Mouse (Mus musculus): ENCODE measurements around the gene Plscr3. TPM values are rescaled to one million over a fixed set of nuclear protein-coding genes. Genes with fewer than 3 reads are reported as not detected.

Plscr3 gene
- 132 and 134 TPM in 2 replicates for polyA plus RNA-seq (2015; fragmentation: Nextera tagmentation; extraction: Ambion mirVana)

GRCm38 (mm10) chr11:69846198-69846680, at the start of gene Plscr3:
Gene Plscr3 (plus strand): TSS chr11:69846376.
- no peaks in the 10 kb centered on the region for H3K9me3 ChIP-seq
- no peaks in the 10 kb centered on the region for H3K27me3 ChIP-seq
- ATAC-seq (ENCODE audit: insufficient number of reproducible peaks, low FRiP score, low TSS enrichment, low read depth), result peak; percentile 91
- peaks cover 39% of the 10 kb centered on the region for H3K36me3 ChIP-seq
- peak within 1 kb of the TSS; percentile 71 for H3K9ac ChIP-seq
- peak within 1 kb of the TSS; percentile 96 for H3K27ac ChIP-seq
- peak within 1 kb of the TSS; percentile 73 for H3K4me3 ChIP-seq
- peaks cover 29% of the 10 kb centered on the region for H3K4me1 ChIP-seq
- peak within 1 kb of the TSS; percentile 86 for H3K4me2 ChIP-seq
- WGBS, result under 1% methylated on average over 38 of the region's 38 CpGs

GRCm38 (mm10) chr11:69797924-69798323, 48.3 kb upstream of the Plscr3 start:
- H3K9me3 ChIP-seq, result no peaks in the 10 kb centered on the region
- no peak for ATAC-seq (ENCODE audit: insufficient number of reproducible peaks, low FRiP score, low TSS enrichment, low read depth)
- H3K27me3 ChIP-seq, result peaks cover 40% of the 10 kb centered on the region
- 0 out of 2 replicates have a peak, but pooled peaks cover 8% of the 10 kb centered on the region for H3K36me3 ChIP-seq
- no peak overlapping the region for H3K4me3 ChIP-seq
- H3K4me2 ChIP-seq, result no peak overlapping the region
- H3K9ac ChIP-seq, result no peak overlapping the region
- no peak overlapping the region for H3K27ac ChIP-seq
- H3K4me1 ChIP-seq, result peaks cover 51% of the 10 kb centered on the region
- WGBS, result 70% methylated on average over 7 of the region's 7 CpGs

GRCm38 (mm10) chr11:69799394-69800137, 46.6 kb upstream of the Plscr3 start:
- H3K4me1 ChIP-seq, result peaks cover 67% of the 10 kb centered on the region
- no peaks in the 10 kb centered on the region for H3K9me3 ChIP-seq
- peak overlapping the region; percentile 60 for H3K4me3 ChIP-seq
- WGBS, result 24% methylated on average over 12 of the region's 12 CpGs
- H3K27me3 ChIP-seq, result peaks cover 48% of the 10 kb centered on the region
- peak overlapping the region; percentile 97 for H3K4me2 ChIP-seq
- 0 out of 2 replicates have a peak, but pooled peaks cover 8% of the 10 kb centered on the region for H3K36me3 ChIP-seq
- no peak overlapping the region for H3K9ac ChIP-seq
- peak overlapping the region; percentile 68 for H3K27ac ChIP-seq
- no peak for ATAC-seq (ENCODE audit: insufficient number of reproducible peaks, low FRiP score, low TSS enrichment, low read depth)

GRCm38 (mm10) chr11:69800138-69800391, 46.1 kb upstream of the Plscr3 start:
- peak overlapping the region; percentile 68; the same call in 1 of the 2 replicates for H3K27ac ChIP-seq
- H3K4me2 ChIP-seq, result peak overlapping the region; percentile 97
- peaks cover 53% of the 10 kb centered on the region for H3K27me3 ChIP-seq
- no peak for ATAC-seq (ENCODE audit: insufficient number of reproducible peaks, low FRiP score, low TSS enrichment, low read depth)
- H3K36me3 ChIP-seq, result 0 out of 2 replicates have a peak, but pooled peaks cover 8% of the 10 kb centered on the region
- peaks cover 70% of the 10 kb centered on the region for H3K4me1 ChIP-seq
- peak overlapping the region; percentile 43; the same call in 1 of the 2 replicates for H3K9ac ChIP-seq
- H3K4me3 ChIP-seq, result peak overlapping the region; percentile 60
- WGBS, result 1% methylated on average over 11 of the region's 11 CpGs
- no peaks in the 10 kb centered on the region for H3K9me3 ChIP-seq

GRCm38 (mm10) chr11:69800392-69801197, 45.6 kb upstream of the Plscr3 start:
- peak overlapping the region; percentile 43 for H3K9ac ChIP-seq
- peak overlapping the region; percentile 97 for H3K4me2 ChIP-seq
- H3K4me3 ChIP-seq, result peak overlapping the region; percentile 60
- 0 out of 2 replicates have a peak, but pooled peaks cover 8% of the 10 kb centered on the region for H3K36me3 ChIP-seq
- peaks cover 58% of the 10 kb centered on the region for H3K27me3 ChIP-seq
- WGBS, result 1% methylated on average over 36 of the region's 36 CpGs
- peaks cover 67% of the 10 kb centered on the region for H3K4me1 ChIP-seq
- peak; percentile 32; the same call in 1 of the 2 replicates for ATAC-seq (ENCODE audit: insufficient number of reproducible peaks, low FRiP score, low TSS enrichment, low read depth)
- H3K9me3 ChIP-seq, result no peaks in the 10 kb centered on the region
- H3K27ac ChIP-seq, result peak overlapping the region; percentile 68

- under 1% methylated on average over 33 of the region's 33 CpGs for whole genome bisulfite sequencing
- peak within 1 kb of the TSS; percentile 97 for H3K4me2 ChIP-seq
- H3K9me3 ChIP-seq, result no peaks in the 10 kb centered on the region
- H3K27me3 ChIP-seq, result peaks cover 60% of the 10 kb centered on the region
- H3K4me3 ChIP-seq, result peak within 1 kb of the TSS; percentile 60
- peak within 1 kb of the TSS; percentile 68 for H3K27ac ChIP-seq
- peaks cover 62% of the 10 kb centered on the region for H3K4me1 ChIP-seq
- ATAC-seq (ENCODE audit: insufficient number of reproducible peaks, low FRiP score, low TSS enrichment, low read depth), result no peak
- 0 out of 2 replicates have a peak, but pooled peaks cover 8% of the 10 kb centered on the region for H3K36me3 ChIP-seq
- peak within 1 kb of the TSS; percentile 43 for H3K9ac ChIP-seq
These were observed 44.7 kb upstream of the Plscr3 start, which contains the start of gene Fgf11 for GRCm38 (mm10) chr11:69801379-69801977. Gene Fgf11 (minus strand): TSS chr11:69801857.

- peak overlapping the region; percentile 40 for H3K9ac ChIP-seq
- peak overlapping the region; percentile 97 for H3K4me2 ChIP-seq
- peaks cover 64% of the 10 kb centered on the region for H3K27me3 ChIP-seq
- no peaks in the 10 kb centered on the region for H3K9me3 ChIP-seq
- peak; percentile 26; the same call in 1 of the 2 replicates for ATAC-seq (ENCODE audit: insufficient number of reproducible peaks, low FRiP score, low TSS enrichment, low read depth)
- H3K4me3 ChIP-seq, result peak overlapping the region; percentile 60
- peak overlapping the region; percentile 59; the same call in 1 of the 2 replicates for H3K27ac ChIP-seq
- peaks cover 62% of the 10 kb centered on the region for H3K4me1 ChIP-seq
- 0 out of 2 replicates have a peak, but pooled peaks cover 6% of the 10 kb centered on the region for H3K36me3 ChIP-seq
- WGBS, result under 1% methylated on average over 33 of the region's 33 CpGs
These were observed 43.5 kb upstream of the Plscr3 start for GRCm38 (mm10) chr11:69802648-69803105.

- Histone ChIP-seq H3K4me2 (peak overlapping the region; percentile 97), H3K9ac (peak overlapping the region; percentile 40; the same call in 1 of the 2 replicates), H3K4me3 (peak overlapping the region; percentile 60), H3K9me3 (no peaks in the 10 kb centered on the region), H3K36me3 (0 out of 2 replicates have a peak, but pooled peaks cover 2% of the 10 kb centered on the region), H3K27me3 (peaks cover 58% of the 10 kb centered on the region), H3K4me1 (peaks cover 62% of the 10 kb centered on the region), H3K27ac (peak overlapping the region; percentile 35; the same call in 1 of the 2 replicates)
- ATAC-seq (ENCODE audit: insufficient number of reproducible peaks, low FRiP score, low TSS enrichment, low read depth), result 0 out of 2 replicates have a peak, but pooled peaks have one; percentile 0
- WGBS, result 4% methylated on average over 12 of the region's 12 CpGs
These were observed 42.8 kb upstream of the Plscr3 start for GRCm38 (mm10) chr11:69803328-69803727.

- WGBS, result 2% methylated on average over 58 of the region's 60 CpGs
- H3K36me3 ChIP-seq, result no peaks in the 10 kb centered on the region
- peak overlapping the region; percentile 40 for H3K9ac ChIP-seq
- peak overlapping the region; percentile 35; the same call in 1 of the 2 replicates for H3K27ac ChIP-seq
- H3K4me3 ChIP-seq, result peak overlapping the region; percentile 60
- ATAC-seq (ENCODE audit: insufficient number of reproducible peaks, low FRiP score, low TSS enrichment, low read depth), result peak; percentile 43; the same call in 1 of the 2 replicates
- no peaks in the 10 kb centered on the region for H3K9me3 ChIP-seq
- peaks cover 56% of the 10 kb centered on the region for H3K27me3 ChIP-seq
- peaks cover 62% of the 10 kb centered on the region for H3K4me1 ChIP-seq
- H3K4me2 ChIP-seq, result peak overlapping the region; percentile 97
These were observed 42.2 kb upstream of the Plscr3 start for GRCm38 (mm10) chr11:69803786-69804651.

- no peak for ATAC-seq (ENCODE audit: insufficient number of reproducible peaks, low FRiP score, low TSS enrichment, low read depth)
- Histone ChIP-seq H3K4me3 (peak overlapping the region; percentile 60), H3K4me1 (peaks cover 56% of the 10 kb centered on the region), H3K4me2 (peak overlapping the region; percentile 97), H3K36me3 (no peaks in the 10 kb centered on the region), H3K9me3 (no peaks in the 10 kb centered on the region), H3K27ac (no peak overlapping the region), H3K9ac (no peak overlapping the region), H3K27me3 (peaks cover 56% of the 10 kb centered on the region)
- WGBS, result 7% methylated on average over 12 of the region's 12 CpGs
These were observed 41.6 kb upstream of the Plscr3 start for GRCm38 (mm10) chr11:69804652-69804940.
